Mouse (Mus musculus) lung, postnatal 0 days (tissue): ENCODE results near the gene Flt4. TPM values are rescaled to one million over a fixed set of nuclear protein-coding genes. Genes with fewer than 3 reads are reported as not detected.
"Not testable (repeated sequence)": the region's sequence is repeated elsewhere in the genome, so short reads cannot be mapped to it uniquely, and the experiment has no call there.

Source experiments
- ATAC-seq: fragments of 200-750 bp; cut with Nextera tagmentation; 2 replicates; pipeline ENCODE4 v1.8.0; 2017; ENCODE audit warnings: moderate library complexity
- DNase-seq: peaks from one replicate; pipeline ENCODE4 v3.0.0-alpha.2; 2016; ENCODE audit warnings: low spot score
- H3K27ac ChIP-seq: fragments of 300-500 bp; sonication (generic); 2 replicates; pipeline ENCODE4 v1.5.1; 2014; ENCODE audit warnings: antibody characterized with exemption, mild to moderate bottlenecking, low read length, mixed read lengths
- H3K27me3 ChIP-seq: fragments of 300-500 bp; sonication (generic); replicated peaks from 2 replicates; pipeline ENCODE4 v1.6.1; 2014; ENCODE audit warnings: low read length, mixed read lengths; ENCODE audit not compliant: insufficient read depth
- H3K36me3 ChIP-seq: fragments of 300-500 bp; sonication (generic); 2 replicates; pipeline ENCODE4 v1.6.1; 2014; ENCODE audit warnings: low read length, mixed read lengths; ENCODE audit not compliant: insufficient read depth
- H3K4me1 ChIP-seq: fragments of 300-500 bp; sonication (generic); 2 replicates; pipeline ENCODE4 v1.6.1; 2014; ENCODE audit warnings: antibody characterized with exemption, low read depth, low read length, mixed read lengths; ENCODE audit not compliant: insufficient read depth
- H3K4me2 ChIP-seq: fragments of 300-500 bp; sonication (generic); replicated peaks from 2 replicates; pipeline ENCODE4 v1.6.1; 2014; ENCODE audit warnings: low read depth, mild to moderate bottlenecking, low read length, moderate library complexity, mixed read lengths
- H3K4me3 ChIP-seq: fragments of 300-500 bp; sonication (generic); 2 replicates; pipeline ENCODE4 v1.5.1; 2014; ENCODE audit warnings: low read depth, low read length
- H3K9ac ChIP-seq: fragments of 300-500 bp; sonication (generic); replicated peaks from 2 replicates; pipeline ENCODE4 v1.6.1; 2014; ENCODE audit warnings: low read depth, mild to moderate bottlenecking
- H3K9me3 ChIP-seq: fragments of 300-500 bp; sonication (generic); 2 replicates; pipeline ENCODE4 v1.6.1; 2016; ENCODE audit warnings: low read length, mixed read lengths
- CTCF ChIP-seq: IDR thresholded peaks from 2 replicates; pipeline ENCODE4 v1.5.1; 2016; ENCODE audit warnings: antibody characterized with exemption, mild to moderate bottlenecking
- EP300 ChIP-seq: IDR thresholded peaks from 2 replicates; pipeline ENCODE4 v1.6.1; 2016; ENCODE audit warnings: antibody characterized with exemption, mild to moderate bottlenecking, control low read depth
- WGBS: fragments of 180-500 bp; shearing (Covaris S2); extraction: QIAGEN DNeasy Blood & Tissue Kit; methylation state at CpG from one replicate; pipeline ENCODE4 v1.1.7; 2014; 5-methylcytosine and 5-hydroxymethylcytosine counted together
- polyA plus RNA-seq: library from polyadenylated mRNA; unstranded; fragments of >200 nt; fragmentation: Nextera tagmentation; extraction: Ambion mirVana; gene quantifications from 2 replicates; pipeline ENCODE4 v1.2.1, GENCODE M21; 2015

Gene Flt4
- 9.7 and 9.8 TPM in 2 replicates for polyA plus RNA-seq

DNA sequence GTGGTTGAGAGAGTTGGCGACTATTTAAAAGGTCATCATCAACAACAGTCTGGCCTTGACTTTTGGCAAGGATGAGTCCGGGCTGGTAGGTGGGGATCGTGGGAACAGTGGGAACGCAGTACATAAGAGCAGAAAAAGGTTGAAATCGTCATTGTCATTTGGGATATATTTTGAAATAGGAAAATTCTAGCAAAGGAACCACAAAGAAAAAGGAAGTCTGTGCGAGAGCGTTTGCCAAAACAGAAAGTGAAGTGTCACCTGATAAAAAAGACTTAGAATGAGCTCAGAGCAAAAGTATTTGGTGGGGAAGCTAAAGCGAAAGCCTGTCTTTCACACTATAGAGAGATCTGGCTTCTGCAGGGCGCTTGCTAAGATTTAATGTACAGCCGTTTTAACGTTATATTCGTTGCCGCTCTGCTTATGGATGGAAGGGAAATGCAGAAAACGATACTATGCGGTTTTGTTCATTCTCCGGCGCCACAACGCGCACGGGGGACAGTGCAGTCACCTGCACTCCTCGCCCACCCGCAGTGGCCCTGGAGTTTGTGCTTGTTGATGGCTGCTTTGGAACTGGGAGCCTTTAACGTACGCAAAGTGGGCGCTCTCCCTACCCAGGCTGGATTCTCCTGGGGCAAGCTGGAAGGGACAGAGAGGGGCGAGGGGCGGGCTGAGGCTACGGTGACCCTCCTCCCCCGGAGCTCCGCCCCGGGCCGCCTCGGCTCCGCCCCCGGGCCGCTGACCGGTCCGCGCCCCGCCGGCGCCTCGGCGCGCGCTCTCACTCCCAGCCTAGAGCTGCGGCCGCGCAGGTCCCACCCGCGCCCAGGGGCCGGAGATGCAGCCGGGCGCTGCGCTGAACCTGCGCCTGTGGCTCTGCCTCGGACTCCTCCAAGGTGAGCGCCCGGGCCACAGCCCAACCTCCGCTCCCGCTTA lies at the start of gene Flt4:
Flt4 (plus strand) TSS at position 326 of the 930 bp plus-strand sequence.
- peak; percentile 58 for DNase-seq
- Histone ChIP-seq H3K4me3 (peak within 1 kb of the TSS; percentile 49), H3K9ac (peak within 1 kb of the TSS; percentile 26), H3K4me2 (peak within 1 kb of the TSS; percentile 67), H3K27ac (peak within 1 kb of the TSS; percentile 47; the same call in 1 of the 2 replicates)
- H3K9me3 ChIP-seq, H3K4me1 ChIP-seq, H3K36me3 ChIP-seq, H3K27me3 ChIP-seq: not testable (repeated sequence)
- WGBS, result 6% methylated on average over 28 of the region's 61 CpGs
- ATAC-seq, result peak; percentile 91

DNA sequence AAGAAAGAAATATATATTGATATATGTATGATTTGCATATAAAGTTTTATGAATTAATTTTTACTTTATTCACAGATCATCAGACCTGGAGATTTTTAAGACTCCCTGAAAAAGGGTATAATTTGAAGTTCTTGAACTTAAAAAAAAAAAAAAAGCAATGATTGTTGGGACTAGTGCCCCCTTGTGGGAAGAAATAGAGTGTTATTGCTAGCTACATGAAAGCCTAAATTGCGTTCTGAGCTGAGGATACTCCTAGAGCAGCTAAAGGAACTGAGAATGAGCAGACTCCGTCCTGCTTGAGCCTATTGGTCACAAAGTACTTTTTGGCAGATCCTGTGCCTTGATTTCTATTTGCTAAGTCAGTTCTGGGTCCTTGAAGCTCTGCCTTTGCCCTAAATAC lies 34.0 kb upstream of the Flt4 start:
- not testable (repeated sequence) for H3K4me2 ChIP-seq, H3K4me1 ChIP-seq, H3K36me3 ChIP-seq, ATAC-seq, H3K4me3 ChIP-seq, H3K27me3 ChIP-seq, H3K27ac ChIP-seq, H3K9me3 ChIP-seq, H3K9ac ChIP-seq
- 23% methylated on average over 2 of the region's 2 CpGs for WGBS
- DNase-seq, result peak; percentile 11
- TF ChIP-seq CTCF, result peak; percentile 44

DNA sequence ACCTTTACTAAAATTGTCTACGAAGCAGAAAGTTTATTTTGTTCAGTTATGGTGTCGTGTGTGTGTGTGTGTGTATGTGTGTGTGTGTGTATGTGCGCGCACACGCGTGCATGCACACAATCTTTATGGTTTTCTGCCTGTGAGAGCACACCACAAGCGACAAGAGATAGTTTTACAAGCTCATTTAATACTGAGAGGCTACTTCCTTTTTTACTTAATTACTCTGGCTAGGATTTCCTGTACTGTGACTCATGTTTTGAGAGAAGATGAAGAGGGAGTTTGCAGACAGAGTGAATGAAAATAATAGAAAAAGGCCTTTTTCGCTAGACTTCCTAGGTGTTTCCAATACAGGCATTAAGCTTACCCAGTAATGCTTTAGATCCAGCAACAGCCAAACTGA lies 28.6 kb upstream of the Flt4 start:
- H3K9me3 ChIP-seq, H3K4me1 ChIP-seq, H3K4me3 ChIP-seq, H3K27ac ChIP-seq, H3K9ac ChIP-seq, DNase-seq, H3K27me3 ChIP-seq, H3K4me2 ChIP-seq, ATAC-seq, H3K36me3 ChIP-seq: not testable (repeated sequence)
- WGBS, result 68% methylated on average over 8 of the region's 8 CpGs

DNA sequence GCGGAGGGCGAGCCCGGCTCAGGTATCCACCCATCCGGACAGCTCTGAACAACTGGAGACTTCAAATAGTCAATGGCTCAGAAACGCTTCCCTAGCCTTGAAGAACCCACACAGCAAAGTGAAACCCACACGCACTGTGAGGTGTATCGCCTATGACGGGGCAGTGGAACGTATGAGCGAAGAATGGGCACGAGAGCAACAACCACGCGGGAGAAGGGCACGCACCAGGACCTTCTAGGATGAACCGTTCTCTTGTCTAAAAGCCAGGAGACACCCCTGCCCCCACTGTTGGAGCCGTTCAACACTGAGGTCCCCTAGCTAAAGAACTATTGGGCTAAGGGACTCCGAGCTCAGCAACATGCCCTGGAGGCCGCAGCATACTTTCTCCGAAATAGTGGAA lies 18.9 kb upstream of the Flt4 start:
- Histone ChIP-seq H3K4me2 (no peak overlapping the region), H3K27me3 (no peaks in the 10 kb centered on the region), H3K27ac (no peak overlapping the region), H3K36me3 (no peaks in the 10 kb centered on the region), H3K9ac (no peak overlapping the region), H3K4me3 (no peak overlapping the region), H3K9me3 (no peaks in the 10 kb centered on the region), H3K4me1 (no peaks in the 10 kb centered on the region)
- 89% methylated on average over 19 of the region's 19 CpGs for WGBS
- no peak for ATAC-seq
- TF ChIP-seq CTCF (no peak), EP300 (no peak)
- DNase-seq, result no peak

DNA sequence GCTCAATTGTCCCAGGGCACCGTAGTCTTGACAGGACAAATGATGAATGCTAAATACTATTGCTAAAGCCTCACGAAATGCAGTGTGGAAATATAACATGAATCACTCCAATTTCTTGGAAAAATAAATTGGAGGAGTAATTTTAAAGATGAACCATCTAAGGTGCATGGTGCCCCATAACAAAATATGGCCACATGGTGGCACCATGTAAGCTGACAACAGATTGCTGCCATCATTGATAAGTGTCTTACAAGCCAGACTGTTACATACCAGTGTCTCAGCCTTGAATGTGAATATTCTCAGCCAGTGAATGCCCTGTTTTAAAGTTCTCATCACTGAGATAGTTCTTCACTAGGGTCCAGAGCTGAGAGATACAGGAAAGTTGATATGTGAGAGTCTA lies 11.9 kb upstream of the Flt4 start:
- WGBS, result 49% methylated on average over 2 of the region's 2 CpGs
- H3K4me2 ChIP-seq, H3K36me3 ChIP-seq, H3K4me1 ChIP-seq, H3K9ac ChIP-seq, H3K27ac ChIP-seq, DNase-seq, H3K9me3 ChIP-seq, H3K4me3 ChIP-seq, ATAC-seq, H3K27me3 ChIP-seq: not testable (repeated sequence)
- peak; percentile 50 for TF ChIP-seq CTCF

DNA sequence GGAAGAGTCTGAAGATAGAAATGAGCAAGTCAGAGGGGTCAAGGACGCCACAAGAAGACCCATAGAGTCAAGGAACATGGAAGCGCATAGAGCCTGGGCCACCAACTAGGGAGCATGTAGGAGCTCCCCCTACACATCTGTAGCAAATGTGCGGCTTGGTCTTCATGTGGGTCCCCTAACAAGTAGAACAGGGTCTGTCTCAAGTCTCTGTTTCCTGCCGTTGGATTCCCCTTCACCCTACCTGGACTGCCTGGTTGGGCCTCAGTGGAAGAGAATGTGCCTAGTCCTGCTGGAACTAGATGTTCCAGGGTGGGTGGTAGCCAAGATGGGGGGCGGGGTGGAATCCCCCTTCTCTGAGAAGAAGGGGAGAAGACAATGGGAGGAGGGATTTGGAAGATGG lies 757 bp upstream of the Flt4 start:
- not testable (repeated sequence) for ATAC-seq
- 84% methylated on average over 5 of the region's 5 CpGs for WGBS

More for the DNA sequence above, 757 bp upstream of the Flt4 start:
- not testable (repeated sequence) for H3K27ac ChIP-seq, H3K9ac ChIP-seq, H3K36me3 ChIP-seq, H3K4me2 ChIP-seq, DNase-seq, H3K27me3 ChIP-seq, H3K4me1 ChIP-seq, H3K9me3 ChIP-seq, H3K4me3 ChIP-seq
